Mouse (Mus musculus): Measurements from ENCODE around the gene Mrvi1.

Gene Mrvi1

DNA sequence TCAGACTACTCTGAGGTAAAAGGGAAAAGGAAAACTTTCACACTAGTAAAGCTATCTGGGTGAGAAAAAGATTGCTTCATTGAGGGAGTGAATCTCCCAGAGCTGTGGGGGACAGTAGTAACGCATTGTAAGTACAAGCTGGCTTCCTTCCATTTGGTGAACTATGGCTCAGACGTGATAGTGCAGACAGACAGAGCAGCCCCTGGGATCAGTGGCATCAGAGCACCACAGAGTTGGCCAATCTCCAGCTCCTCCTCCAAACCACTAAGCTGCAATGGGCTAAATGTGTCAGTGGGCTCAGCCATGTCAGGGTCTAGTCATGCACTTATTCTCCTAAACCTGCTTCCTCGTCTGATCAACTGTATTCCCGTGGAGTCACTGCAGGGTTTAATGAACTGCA lies 158.7 kb downstream of the Mrvi1 start:
- no peak for DNase-seq

- no peak for DNase-seq
Measured at GRCm38 (mm10) chr7:110823076-110823475, 159.2 kb downstream of the Mrvi1 start.

- DNase-seq, result no peak
Measured at GRCm38 (mm10) chr7:110822055-110822454, 160.2 kb downstream of the Mrvi1 start.

GRCm38 (mm10) chr7:110821653-110822052 lies 160.6 kb downstream of the Mrvi1 start:
- no peak for DNase-seq

DNA sequence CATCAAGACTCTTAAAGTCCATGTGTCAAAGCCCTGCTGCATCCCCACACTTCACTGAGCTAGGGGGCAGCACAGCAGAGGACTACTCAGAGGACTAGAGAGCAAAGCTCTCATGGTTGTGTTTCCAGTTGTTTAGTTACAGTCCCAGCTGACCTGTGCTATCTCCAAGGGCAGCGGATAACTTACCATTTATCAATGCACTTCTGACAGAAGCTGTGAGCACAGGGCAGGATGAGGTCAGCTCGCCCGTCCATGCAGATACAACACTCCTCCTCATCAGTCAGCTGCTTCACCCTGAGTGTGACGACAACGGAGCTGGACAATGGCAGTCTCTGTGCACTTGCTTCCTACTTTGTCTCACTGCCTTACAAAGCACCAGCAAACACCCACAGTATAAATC lies 161.2 kb downstream of the Mrvi1 start:
- DNase-seq, result no peak

- DNase-seq, result no peak
Measured at GRCm38 (mm10) chr7:110818787-110819350, 163.4 kb downstream of the Mrvi1 start.
